Mouse (Mus musculus): ENCODE measurements around the gene Prim2. TPM values are rescaled to one million over a fixed set of nuclear protein-coding genes. Genes with fewer than 3 reads are reported as not detected.
A peak's percentile ranks its signal among the peaks of the same experiment; 100 is the strongest.
"Not testable (repeated sequence)": the region's sequence is repeated elsewhere in the genome, so short reads cannot be mapped to it uniquely, and the experiment has no call there.

Prim2 gene
- polyA plus RNA-seq, 1 experiment from 2014 or later = 21.5 TPM

DNA sequence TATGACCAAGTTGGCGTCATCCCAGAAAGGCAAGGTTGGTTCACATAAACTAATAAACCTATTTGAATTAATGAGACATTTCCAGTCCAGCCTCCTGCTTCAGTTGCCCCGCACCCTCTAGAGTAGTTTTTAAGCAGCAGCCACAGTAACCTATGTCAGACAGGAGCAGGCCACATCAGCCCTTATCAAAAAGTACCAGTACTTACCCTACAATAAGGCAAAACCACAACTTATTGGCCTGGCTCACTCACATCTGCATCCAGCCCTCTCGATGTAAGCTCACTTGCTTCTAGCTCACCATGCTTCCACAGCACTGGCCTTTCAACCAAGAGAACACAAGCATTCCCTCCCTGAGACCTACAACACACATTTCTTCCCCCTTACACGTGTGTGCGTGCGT is 44.7 kb downstream of the Prim2 start:
- no peaks in the 10 kb centered on the region for H3K27me3 ChIP-seq
- H3K4me3 ChIP-seq = no peak overlapping the region
- no peak for ATAC-seq (ENCODE audit: low read depth)
- no peaks in the 10 kb centered on the region for H3K9me3 ChIP-seq
- no peaks in the 10 kb centered on the region for H3K4me1 ChIP-seq (replicated peaks)
- no peak overlapping the region for H3K4me2 ChIP-seq
- peaks cover 3% of the 10 kb centered on the region; the same call in 1 of the 2 replicates for H3K36me3 ChIP-seq
- 89% methylated on average over 6 of the region's 6 CpGs for WGBS
- no peak overlapping the region for H3K9ac ChIP-seq
- no peak overlapping the region for H3K27ac ChIP-seq (replicated peaks)

DNA sequence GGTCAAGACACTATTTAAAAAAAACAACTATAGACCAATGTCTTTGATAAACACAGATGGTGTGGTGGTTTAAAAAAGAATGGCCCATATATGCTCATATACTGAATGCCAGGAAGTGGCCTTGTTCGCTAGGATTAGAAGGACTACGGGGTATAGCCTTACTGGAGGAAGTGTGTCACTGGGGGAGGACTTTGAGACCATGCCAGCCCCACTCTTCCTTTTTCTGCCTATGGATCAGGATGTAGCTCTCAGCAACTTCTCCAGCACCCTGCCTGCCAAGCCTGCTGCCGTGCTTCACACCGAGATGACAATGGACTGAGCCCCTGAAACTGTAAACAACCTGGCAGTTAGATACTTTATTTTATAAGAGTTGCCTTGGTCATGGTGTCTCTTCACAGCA is 45.2 kb downstream of the Prim2 start:
- no peaks in the 10 kb centered on the region for H3K4me1 ChIP-seq (replicated peaks)
- no peak overlapping the region for H3K27ac ChIP-seq (replicated peaks)
- WGBS = 90% methylated on average over 4 of the region's 4 CpGs
- H3K4me2 ChIP-seq = no peak overlapping the region
- H3K9me3 ChIP-seq = no peaks in the 10 kb centered on the region
- no peak for ATAC-seq (ENCODE audit: low read depth)
- H3K27me3 ChIP-seq = no peaks in the 10 kb centered on the region
- H3K4me3 ChIP-seq = no peak overlapping the region
- no peak overlapping the region for H3K9ac ChIP-seq
- no peaks in the 10 kb centered on the region for H3K36me3 ChIP-seq

DNA sequence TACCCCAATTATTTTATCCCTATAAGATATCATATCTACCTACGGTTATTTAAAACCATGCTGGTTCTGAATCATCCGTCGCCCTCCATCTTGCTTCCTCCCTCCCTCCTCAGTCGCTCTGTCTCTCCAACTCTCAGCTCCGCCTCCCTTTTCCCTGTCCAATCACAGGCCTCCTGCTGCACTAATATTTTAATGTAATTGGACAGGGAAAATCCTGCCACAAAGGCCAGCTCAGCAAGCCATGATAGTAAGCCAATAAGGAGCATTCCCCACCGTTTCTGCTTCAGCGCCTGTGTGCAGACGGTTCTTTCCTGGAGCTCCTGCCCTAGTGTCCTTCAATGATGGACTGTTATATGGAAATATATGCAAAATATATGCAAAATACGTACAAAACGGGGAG is 47.8 kb downstream of the Prim2 start:
- H3K4me3 ChIP-seq = no peak overlapping the region
- WGBS = 87% methylated on average over 10 of the region's 10 CpGs
- no peaks in the 10 kb centered on the region for H3K9me3 ChIP-seq
- H3K27ac ChIP-seq (replicated peaks) = no peak overlapping the region
- H3K9ac ChIP-seq = no peak overlapping the region
- H3K4me1 ChIP-seq (replicated peaks) = no peaks in the 10 kb centered on the region
- no peak overlapping the region for H3K4me2 ChIP-seq
- no peak for ATAC-seq (ENCODE audit: low read depth)
- H3K36me3 ChIP-seq = no peaks in the 10 kb centered on the region
- no peaks in the 10 kb centered on the region for H3K27me3 ChIP-seq

DNA sequence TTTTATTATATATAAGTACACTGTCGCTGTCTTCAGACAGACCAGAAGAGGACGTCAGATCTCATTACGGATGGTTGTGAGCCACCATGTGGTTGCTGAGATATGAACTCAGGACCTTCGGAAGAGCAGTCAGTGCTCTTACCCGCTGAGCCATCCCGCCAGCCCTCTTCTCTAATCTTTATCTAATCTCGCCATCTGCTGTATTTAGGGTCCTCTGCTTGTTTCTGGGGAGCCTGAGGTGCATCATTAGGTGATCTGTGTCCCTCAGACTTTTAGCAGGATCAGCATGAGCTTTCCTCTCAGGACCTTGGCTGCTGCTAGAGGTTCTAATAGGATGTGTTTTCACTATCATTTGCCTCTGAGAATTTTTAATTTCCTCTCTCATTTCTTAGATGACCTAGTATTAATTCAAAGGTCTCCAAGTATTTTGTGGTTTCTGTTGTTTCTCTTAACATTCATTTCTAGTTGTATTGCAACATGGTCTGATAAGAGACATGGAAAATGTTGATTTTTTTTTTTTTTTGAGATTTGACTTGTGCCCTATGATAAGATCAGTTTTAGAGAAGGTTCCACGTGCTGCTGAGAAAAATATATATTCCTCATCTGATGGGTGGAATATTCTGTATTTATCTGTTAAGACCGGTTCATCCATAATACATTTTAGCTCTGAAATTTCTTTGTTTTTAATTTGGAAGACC is 49.4 kb downstream of the Prim2 start:
- 94% methylated on average over 9 of the region's 9 CpGs for WGBS

GRCm38 (mm10) chr1:33616642-33617041 is 53.0 kb downstream of the Prim2 start:
- WGBS = 90% methylated on average over 5 of the region's 6 CpGs
- not testable (repeated sequence) for H3K9ac ChIP-seq; H3K27me3 ChIP-seq; H3K4me1 ChIP-seq (replicated peaks); H3K4me3 ChIP-seq; H3K4me2 ChIP-seq; ATAC-seq (ENCODE audit: low read depth); H3K36me3 ChIP-seq; H3K9me3 ChIP-seq; H3K27ac ChIP-seq (replicated peaks)

More for the DNA sequence above, 49.4 kb downstream of the Prim2 start:
- Histone ChIP-seq H3K4me2 (no peak overlapping the region), H3K9ac (no peak overlapping the region), H3K4me3 (no peak overlapping the region), H3K4me1 (replicated peaks) (no peaks in the 10 kb centered on the region), H3K27ac (replicated peaks) (no peak overlapping the region), H3K9me3 (no peaks in the 10 kb centered on the region), H3K27me3 (no peaks in the 10 kb centered on the region), H3K36me3 (no peaks in the 10 kb centered on the region)
- ATAC-seq (ENCODE audit: low read depth) = no peak

DNA sequence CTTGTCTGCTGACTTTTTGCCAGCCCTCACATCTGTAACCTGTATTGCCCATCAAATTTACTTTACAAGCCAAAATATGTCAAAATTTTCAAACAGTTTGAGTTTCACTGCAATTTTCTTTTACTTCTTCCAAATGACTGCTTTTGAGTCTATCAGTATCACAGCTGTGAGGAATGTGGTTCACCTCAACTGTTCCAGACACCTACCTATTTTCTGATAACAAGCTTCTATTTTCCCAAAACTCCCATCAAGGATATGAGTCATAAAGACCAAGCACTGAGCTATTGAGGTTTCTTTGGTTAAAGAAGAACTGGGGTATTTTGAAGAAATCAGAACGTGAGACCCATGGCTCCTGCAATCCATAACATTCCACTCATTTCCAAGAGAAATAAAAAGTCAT is 57.5 kb downstream of the Prim2 start:
- no peak for ATAC-seq (ENCODE audit: low read depth)
- Histone ChIP-seq H3K9me3 (no peaks in the 10 kb centered on the region), H3K9ac (no peak overlapping the region), H3K27me3 (no peaks in the 10 kb centered on the region), H3K4me3 (no peak overlapping the region), H3K4me1 (replicated peaks) (peaks cover 5% of the 10 kb centered on the region; the same call in 1 of the 2 replicates), H3K36me3 (no peaks in the 10 kb centered on the region), H3K4me2 (no peak overlapping the region), H3K27ac (replicated peaks) (no peak overlapping the region)
- WGBS = 93% methylated on average over 1 of the region's 1 CpGs

DNA sequence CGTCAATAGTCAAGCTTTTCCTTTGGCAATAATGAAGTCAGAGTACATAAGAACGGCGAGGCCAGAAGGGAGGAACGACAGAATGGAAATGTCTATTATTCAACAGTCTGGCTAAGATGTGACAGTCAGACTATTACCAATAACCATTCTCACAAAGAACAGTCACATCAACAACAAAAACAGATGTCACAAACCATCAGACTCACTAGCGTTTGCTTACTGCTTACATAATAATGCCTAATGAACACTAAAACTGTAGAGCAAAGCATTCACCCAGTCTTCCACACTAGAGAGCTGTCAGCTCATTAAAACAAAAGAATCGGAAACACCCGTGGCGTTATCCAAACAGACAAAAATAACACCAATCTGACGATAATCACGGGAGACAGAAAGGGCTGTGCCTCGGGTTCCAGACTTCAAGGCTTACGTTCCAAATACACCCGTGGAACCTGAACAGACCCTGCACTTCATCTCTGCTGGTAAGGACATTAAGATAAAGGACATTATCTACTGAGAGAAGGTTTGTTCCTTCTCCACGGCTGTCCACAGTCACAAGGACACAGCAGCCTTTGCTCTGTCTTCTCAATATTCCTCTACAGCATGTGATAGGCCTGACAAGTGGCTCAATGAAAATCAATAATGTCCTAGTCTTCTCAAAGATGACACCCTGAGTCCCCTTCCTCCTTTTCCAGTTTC is 59.4 kb downstream of the Prim2 start:
- Histone ChIP-seq H3K4me2 (no peak overlapping the region), H3K36me3 (no peaks in the 10 kb centered on the region), H3K4me1 (replicated peaks) (peaks cover 5% of the 10 kb centered on the region; the same call in 1 of the 2 replicates), H3K27me3 (no peaks in the 10 kb centered on the region), H3K4me3 (no peak overlapping the region), H3K27ac (replicated peaks) (no peak overlapping the region), H3K9me3 (no peaks in the 10 kb centered on the region), H3K9ac (no peak overlapping the region)
- WGBS = 81% methylated on average over 14 of the region's 14 CpGs
- ATAC-seq (ENCODE audit: low read depth) = no peak

DNA sequence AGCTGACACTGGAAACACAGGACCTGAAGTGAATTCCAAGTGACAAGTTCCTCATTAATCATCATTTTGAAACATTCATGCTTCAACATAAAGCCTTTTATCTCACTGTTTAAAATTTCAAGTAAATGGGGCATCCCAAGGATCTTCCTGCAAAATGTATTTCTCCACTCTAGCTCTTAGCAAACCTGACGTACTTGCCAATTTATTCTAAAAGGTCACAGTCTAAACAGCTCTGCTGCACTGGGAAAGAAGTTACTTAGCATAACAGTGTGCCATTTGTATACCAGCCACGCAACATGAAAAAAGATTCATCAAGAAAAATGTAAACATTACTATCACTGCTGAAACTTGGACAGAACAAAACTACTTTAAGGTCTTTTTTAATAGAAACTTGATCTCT is 61.5 kb downstream of the Prim2 start:
- H3K27me3 ChIP-seq = no peaks in the 10 kb centered on the region
- no peaks in the 10 kb centered on the region for H3K9me3 ChIP-seq
- 63% methylated on average over 2 of the region's 2 CpGs for WGBS
- no peak overlapping the region for H3K4me2 ChIP-seq
- H3K9ac ChIP-seq = no peak overlapping the region
- no peak overlapping the region for H3K4me3 ChIP-seq
- no peak for ATAC-seq (ENCODE audit: low read depth)
- H3K36me3 ChIP-seq = no peaks in the 10 kb centered on the region
- H3K27ac ChIP-seq (replicated peaks) = no peak overlapping the region
- no peaks in the 10 kb centered on the region for H3K4me1 ChIP-seq (replicated peaks)

DNA sequence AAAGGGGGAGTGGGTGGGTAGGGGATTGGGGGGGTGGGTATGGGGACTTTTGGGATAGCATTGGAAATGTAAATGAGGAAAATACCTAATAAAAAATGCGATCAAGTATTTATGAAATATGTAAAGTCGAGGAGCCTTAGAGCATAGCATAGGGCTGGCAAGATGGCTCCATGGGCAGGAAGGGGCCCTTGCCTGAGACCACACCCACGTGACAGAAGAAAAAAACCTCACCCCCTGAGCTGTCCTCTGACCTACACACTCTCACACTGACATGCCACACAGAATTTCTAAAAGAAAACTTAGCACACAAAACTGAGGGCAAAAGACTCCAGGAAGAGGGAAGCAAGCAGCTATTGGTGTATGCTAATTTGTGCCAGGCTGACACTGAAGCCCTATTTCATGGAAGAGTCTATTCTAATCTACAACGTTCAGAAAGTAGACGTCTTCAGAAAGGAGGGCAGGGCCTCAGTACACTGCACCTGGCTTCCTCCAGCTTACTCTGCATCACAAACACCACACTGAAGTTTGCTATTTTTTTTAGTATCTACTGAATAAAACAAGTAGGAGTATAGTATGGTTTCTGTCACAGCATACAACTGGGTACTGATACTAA is 65.4 kb downstream of the Prim2 start:
- 82% methylated on average over 5 of the region's 5 CpGs for WGBS
- H3K4me2 ChIP-seq = no peak overlapping the region
- no peak for ATAC-seq (ENCODE audit: low read depth)

DNA sequence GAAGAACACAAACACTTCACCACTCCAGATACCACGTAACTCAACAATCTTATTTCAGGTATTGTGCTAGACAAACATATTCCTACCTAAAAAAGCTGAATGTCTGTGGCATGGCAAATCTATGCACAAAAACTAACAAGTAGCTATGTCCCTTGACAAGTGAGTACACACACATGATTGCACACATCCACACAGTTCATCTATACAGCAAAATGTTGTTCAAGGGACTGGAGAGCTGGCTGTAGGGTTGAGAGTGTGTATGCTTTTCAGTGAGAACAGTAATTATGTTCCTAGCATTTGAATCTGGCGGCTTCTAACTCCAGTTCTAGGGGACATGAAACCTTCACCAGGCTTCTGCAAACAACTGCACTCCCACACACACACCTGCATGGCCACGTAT is 69.9 kb downstream of the Prim2 start:
- 92% methylated on average over 3 of the region's 3 CpGs for WGBS
- no peak overlapping the region for H3K4me3 ChIP-seq
- H3K27ac ChIP-seq (replicated peaks) = 0 out of 2 replicates have a peak overlapping the region, but pooled peaks have one; percentile 67
- H3K27me3 ChIP-seq = no peaks in the 10 kb centered on the region
- H3K36me3 ChIP-seq = peaks cover 8% of the 10 kb centered on the region; the same call in 1 of the 2 replicates
- H3K4me1 ChIP-seq (replicated peaks) = no peaks in the 10 kb centered on the region
- no peak overlapping the region for H3K9ac ChIP-seq
- H3K4me2 ChIP-seq = no peak overlapping the region
- no peak for ATAC-seq (ENCODE audit: low read depth)
- peaks cover 10% of the 10 kb centered on the region; the same call in 1 of the 2 replicates for H3K9me3 ChIP-seq

More for the DNA sequence above, 65.4 kb downstream of the Prim2 start:
- H3K4me3 ChIP-seq = no peak overlapping the region
- H3K27ac ChIP-seq (replicated peaks) = no peak overlapping the region
- H3K9me3 ChIP-seq = no peaks in the 10 kb centered on the region
- no peaks in the 10 kb centered on the region for H3K4me1 ChIP-seq (replicated peaks)
- no peaks in the 10 kb centered on the region for H3K27me3 ChIP-seq
- no peak overlapping the region for H3K9ac ChIP-seq
- no peaks in the 10 kb centered on the region for H3K36me3 ChIP-seq

DNA sequence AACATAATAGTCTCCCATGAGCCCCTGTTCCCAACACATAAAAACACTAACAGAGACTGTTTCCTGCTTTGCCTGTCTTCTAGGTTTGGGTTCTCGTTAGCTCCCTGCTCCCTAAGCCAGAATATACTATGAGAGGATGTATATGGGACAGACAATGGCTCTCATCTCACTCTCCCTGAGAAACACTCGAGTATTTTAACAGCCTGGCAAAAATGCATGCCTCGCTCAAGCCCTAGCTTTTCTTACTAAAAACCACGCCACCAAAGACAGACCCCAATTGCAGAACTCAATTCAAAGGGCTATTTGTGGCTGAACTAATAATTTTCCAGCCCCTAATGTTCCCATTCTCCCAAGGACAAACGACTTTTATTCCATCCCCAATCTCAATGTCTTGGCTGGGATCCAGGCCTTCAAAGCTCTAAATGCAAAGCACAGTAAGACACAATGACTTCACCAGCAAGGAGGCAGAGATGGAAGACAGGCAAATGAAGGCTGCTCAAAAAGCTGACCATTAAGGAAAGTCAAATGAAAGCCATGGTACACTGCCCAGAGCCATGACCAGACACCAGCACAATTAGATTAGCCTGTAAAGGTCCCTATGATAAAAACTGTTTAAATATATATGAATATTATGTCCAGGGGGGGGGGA is 70.5 kb downstream of the Prim2 start:
- 57% methylated on average over 5 of the region's 5 CpGs for WGBS
- peak; percentile 67 for ATAC-seq (ENCODE audit: low read depth)
- H3K9me3 ChIP-seq = peaks cover 10% of the 10 kb centered on the region; the same call in 1 of the 2 replicates
- H3K36me3 ChIP-seq = peaks cover 8% of the 10 kb centered on the region; the same call in 1 of the 2 replicates
- no peaks in the 10 kb centered on the region for H3K4me1 ChIP-seq (replicated peaks)
- H3K9ac ChIP-seq = no peak overlapping the region
- no peak overlapping the region for H3K4me3 ChIP-seq
- H3K27ac ChIP-seq (replicated peaks) = peak overlapping the region; percentile 67
- no peaks in the 10 kb centered on the region for H3K27me3 ChIP-seq
- no peak overlapping the region for H3K4me2 ChIP-seq

DNA sequence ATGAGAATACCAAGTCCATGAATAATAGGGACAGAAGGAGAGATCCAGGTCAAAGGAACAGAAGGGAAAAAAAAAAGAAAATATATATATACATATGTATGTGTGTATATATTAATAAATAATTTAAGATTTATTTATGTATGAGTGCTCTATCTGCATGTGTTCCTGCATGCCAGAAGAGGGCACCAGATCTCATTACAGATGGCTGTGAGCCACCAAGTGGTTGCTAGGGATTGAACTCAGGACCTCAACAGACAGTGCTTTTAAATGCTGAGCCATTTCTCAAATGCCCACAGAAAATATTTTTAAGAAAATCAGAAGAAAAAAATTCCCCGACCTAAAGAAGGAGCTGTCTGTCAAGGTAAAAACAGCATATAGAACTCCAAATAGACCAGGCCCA is 72.6 kb downstream of the Prim2 start:
- ATAC-seq (ENCODE audit: low read depth) = no peak
- WGBS = 85% methylated on average over 1 of the region's 1 CpGs
- no peak overlapping the region for H3K9ac ChIP-seq
- no peak overlapping the region for H3K4me3 ChIP-seq
- no peaks in the 10 kb centered on the region for H3K4me1 ChIP-seq (replicated peaks)
- no peaks in the 10 kb centered on the region for H3K27me3 ChIP-seq
- peaks cover 10% of the 10 kb centered on the region; the same call in 1 of the 2 replicates for H3K9me3 ChIP-seq
- H3K27ac ChIP-seq (replicated peaks) = no peak overlapping the region
- no peak overlapping the region for H3K4me2 ChIP-seq
- H3K36me3 ChIP-seq = peaks cover 8% of the 10 kb centered on the region; the same call in 1 of the 2 replicates
